Mouse (Mus musculus) lung, postnatal 0 days (tissue): ENCODE data around the gene Scyl2.

Experiments used
- CTCF ChIP-seq: IDR thresholded peaks from 2 replicates; pipeline ENCODE4 v1.5.1; 2016; ENCODE audit warnings: antibody characterized with exemption, mild to moderate bottlenecking
- EP300 ChIP-seq: IDR thresholded peaks from 2 replicates; pipeline ENCODE4 v1.6.1; 2016; ENCODE audit warnings: antibody characterized with exemption, mild to moderate bottlenecking, control low read depth

DNA sequence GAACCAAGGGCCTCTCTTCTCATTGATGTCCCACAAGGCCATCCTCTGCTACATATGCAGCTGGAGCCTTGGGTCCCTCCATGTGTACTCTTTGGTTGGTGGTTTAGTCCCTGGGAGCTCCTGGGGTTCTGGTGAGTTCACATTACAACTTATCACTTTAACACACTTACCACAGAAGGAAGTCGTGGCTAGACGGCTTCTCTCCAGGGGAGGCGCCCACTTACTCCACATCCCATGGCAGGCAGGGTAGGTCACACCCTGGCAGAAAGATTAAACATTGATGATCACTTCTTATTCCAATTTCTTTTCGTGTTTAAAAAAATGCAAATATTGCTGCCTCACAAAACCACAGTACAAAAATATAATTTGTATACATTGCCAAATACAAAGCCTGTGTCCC lies 88.8 kb downstream of the Scyl2 start:
- TF ChIP-seq EP300 (no peak), CTCF (no peak)
